Mouse (Mus musculus) bone marrow, adult 2 months (tissue): Measurements from ENCODE around the gene Tgif1.

Source experiments
- CTCF ChIP-seq: fragments of 200-500 bp; IDR thresholded peaks from 2 replicates; pipeline ENCODE4 v1.5.1; 2011; ENCODE audit warnings: low read length, control low read depth; ENCODE audit not compliant: control insufficient read depth, insufficient read depth
- POLR2A ChIP-seq: fragments of 200-500 bp; IDR thresholded peaks from 2 replicates; pipeline ENCODE4 v1.6.1; 2011; ENCODE audit warnings: low read depth, mild to moderate bottlenecking, control low read depth, low read length, borderline replicate concordance; ENCODE audit not compliant: control insufficient read depth

GRCm38 (mm10) chr17:70835071-70835790 lies 18.1 kb downstream of the Tgif1 start:
- TF ChIP-seq POLR2A (no peak), CTCF (no peak)
